16 mouse cellular contexts compared by ENCODE assay signal in genomic region chr7:118912049-118912490, GRCm38 (mm10). TPM values are rescaled to one million over a fixed set of nuclear protein-coding genes. Genes with fewer than 3 reads are reported as not detected.
DNase-seq lines count a peak whose midpoint lies in the region; ATAC-seq lines count a peak whose summit lies in the region.
"Had no signal": no experiment of that assay in that cellular context is flagged by ENCODE, and none has a peak within 500 bp of the region (broad histone marks: within the 10 kb centered on the region; RNA-seq: fewer than 3 reads in every experiment).

No protein-coding gene starts in this region.

- no peaks in the 10 kb centered on the region for H3K36me3 ChIP-seq in heart, embryonic 11.5 days (ENCODE audit: control insufficient read depth, insufficient read depth, low read length)
- no peaks in the 10 kb centered on the region for H3K36me3 ChIP-seq in embryonic facial prominence, embryonic 10.5 days (replicated peaks)
- no peaks in the 10 kb centered on the region for H3K36me3 ChIP-seq in midbrain, embryonic 12.5 days
- H3K36me3 ChIP-seq in kidney, embryonic 15.5 days: no peaks in the 10 kb centered on the region
- H3K36me3 ChIP-seq: heart, embryonic 10.5 days; stomach, embryonic 15.5 days had no signal

- no peak for ATAC-seq in heart, embryonic 11.5 days (replicated peaks; ENCODE audit: insufficient number of reproducible peaks, low FRiP score, low TSS enrichment)
- ATAC-seq in midbrain, embryonic 12.5 days (ENCODE audit: low FRiP score, low read depth): peak; percentile 54
- ATAC-seq in kidney, embryonic 15.5 days (replicated peaks; ENCODE audit: low FRiP score): no peak
- ATAC-seq: Patski had no signal

- DNase-seq in heart, adult 11 months: peak; percentile 85
- DNase-seq in embryonic facial prominence, embryonic 10.5 days (ENCODE audit: low spot score): peak; percentile 20
- peak; percentile 73 for DNase-seq in retina, postnatal 1 day
- DNase-seq in kidney, postnatal 25 days: no peak
- DNase-seq: adrenal gland, adult 2 months; kidney, postnatal 36 days; lung, postnatal 14 days; right cerebral cortex, postnatal 4 days; thymus, postnatal 4 days had no signal

- no peaks in the 10 kb centered on the region for H3K9me3 ChIP-seq in heart, embryonic 11.5 days (replicated peaks; ENCODE audit: control insufficient read depth, low read length)
- no peaks in the 10 kb centered on the region for H3K9me3 ChIP-seq in embryonic facial prominence, embryonic 10.5 days
- no peaks in the 10 kb centered on the region for H3K9me3 ChIP-seq in midbrain, embryonic 12.5 days
- no peaks in the 10 kb centered on the region for H3K9me3 ChIP-seq in kidney, embryonic 15.5 days (replicated peaks)
- H3K9me3 ChIP-seq: heart, embryonic 10.5 days; stomach, embryonic 15.5 days had no signal

- no peaks in the 10 kb centered on the region for H3K27me3 ChIP-seq in heart, embryonic 11.5 days (ENCODE audit: control insufficient read depth, insufficient read depth, low read length)
- no peaks in the 10 kb centered on the region for H3K27me3 ChIP-seq in embryonic facial prominence, embryonic 10.5 days (replicated peaks; ENCODE audit: low read depth, poor library complexity, severe bottlenecking)
- H3K27me3 ChIP-seq in midbrain, embryonic 12.5 days: no peaks in the 10 kb centered on the region; the same call in 1 of the 2 replicates
- no peaks in the 10 kb centered on the region for H3K27me3 ChIP-seq in kidney, embryonic 15.5 days
- H3K27me3 ChIP-seq: Patski; stomach, embryonic 15.5 days had no signal

- no peak overlapping the region for H3K27ac ChIP-seq in heart, embryonic 11.5 days (ENCODE audit: low read depth, low read length)
- H3K27ac ChIP-seq in embryonic facial prominence, embryonic 10.5 days (replicated peaks): no peak overlapping the region; the same call in 1 of the 2 replicates
- peak overlapping the region; percentile 63 for H3K27ac ChIP-seq in midbrain, embryonic 12.5 days (replicated peaks)
- no peak overlapping the region for H3K27ac ChIP-seq in kidney, embryonic 15.5 days
- H3K27ac ChIP-seq: heart, embryonic 10.5 days; stomach, embryonic 15.5 days had no signal

- WGBS in heart, embryonic 11.5 days (ENCODE audit: insufficient replicate concordance): 49% methylated on average over 8 of the region's 8 CpGs
- 37% methylated on average over 8 of the region's 8 CpGs for whole genome bisulfite sequencing in embryonic facial prominence, embryonic 10.5 days
- WGBS in midbrain, embryonic 12.5 days: 15% methylated on average over 8 of the region's 8 CpGs
- WGBS in kidney, embryonic 15.5 days: 49% methylated on average over 8 of the region's 8 CpGs

- H3K4me1 ChIP-seq in heart, embryonic 11.5 days (ENCODE audit: control insufficient read depth, insufficient read depth, low read length): no peaks in the 10 kb centered on the region
- H3K4me1 ChIP-seq in embryonic facial prominence, embryonic 10.5 days: peaks cover 8% of the 10 kb centered on the region
- H3K4me1 ChIP-seq in midbrain, embryonic 12.5 days: peaks cover 20% of the 10 kb centered on the region
- no peaks in the 10 kb centered on the region for H3K4me1 ChIP-seq in kidney, embryonic 15.5 days
- H3K4me1 ChIP-seq: stomach, embryonic 15.5 days had no signal

- no peak overlapping the region for H3K9ac ChIP-seq in heart, embryonic 11.5 days (ENCODE audit: low read depth, low read length)
- no peak overlapping the region for H3K9ac ChIP-seq in midbrain, embryonic 12.5 days (replicated peaks)
- H3K9ac ChIP-seq in kidney, embryonic 15.5 days: no peak overlapping the region
- H3K9ac ChIP-seq: stomach, embryonic 15.5 days had no signal

- no peak overlapping the region for H3K4me2 ChIP-seq in heart, embryonic 11.5 days
- H3K4me2 ChIP-seq in midbrain, embryonic 12.5 days (replicated peaks): peak overlapping the region; percentile 17; the same call in 1 of the 2 replicates
- no peak overlapping the region for H3K4me2 ChIP-seq in kidney, embryonic 15.5 days
- H3K4me2 ChIP-seq: liver, embryonic 11.5 days; stomach, embryonic 15.5 days had no signal

- H3K4me3 ChIP-seq in heart, embryonic 11.5 days (ENCODE audit: low read depth, low read length): no peak overlapping the region
- no peak overlapping the region for H3K4me3 ChIP-seq in embryonic facial prominence, embryonic 10.5 days
- H3K4me3 ChIP-seq in midbrain, embryonic 12.5 days: no peak overlapping the region
- H3K4me3 ChIP-seq in kidney, embryonic 15.5 days (replicated peaks): no peak overlapping the region
- H3K4me3 ChIP-seq: heart, embryonic 10.5 days; stomach, embryonic 15.5 days had no signal

RNA-seq across cellular contexts. Expression of gene Knop1, which starts 56.0 kb away (rescaled TPM):
- 65.1 and 78.1 TPM in 2 replicates for polyA plus RNA-seq in heart, embryonic 11.5 days (2014; fragmentation: Nextera tagmentation; extraction: Ambion mirVana)
- polyA plus RNA-seq in embryonic facial prominence, embryonic 10.5 days (2016; fragmentation: Nextera tagmentation; extraction: Ambion mirVana): 161 and 162 TPM in 2 replicates
- 110 and 115 TPM in 2 replicates for polyA plus RNA-seq in midbrain, embryonic 12.5 days (2016; fragmentation: Nextera tagmentation; extraction: Ambion mirVana)
- polyA plus RNA-seq in kidney, embryonic 15.5 days (2015; fragmentation: Nextera tagmentation; extraction: Ambion mirVana): 121 and 138 TPM in 2 replicates

RNA-seq across cellular contexts. Expression of gene Iqck, which starts 56.5 kb away (rescaled TPM):
- 1.00 and 1.2 TPM in 2 replicates for polyA plus RNA-seq in heart, embryonic 11.5 days (2014; fragmentation: Nextera tagmentation; extraction: Ambion mirVana)
- polyA plus RNA-seq in embryonic facial prominence, embryonic 10.5 days (2016; fragmentation: Nextera tagmentation; extraction: Ambion mirVana): 2.7 and 3.1 TPM in 2 replicates
- polyA plus RNA-seq in midbrain, embryonic 12.5 days (2016; fragmentation: Nextera tagmentation; extraction: Ambion mirVana): 2.7 and 3.5 TPM in 2 replicates
- polyA plus RNA-seq in kidney, embryonic 15.5 days (2015; fragmentation: Nextera tagmentation; extraction: Ambion mirVana): 3.1 and 3.5 TPM in 2 replicates

Comparison
In these comparisons a context has a peak if more than half of its experiments do, and no peak if none do; other contexts are left out.
1. DNase-seq: peak in heart, adult 11 months (single experiment), embryonic facial prominence, embryonic 10.5 days (single experiment) and retina, postnatal 1 day (single experiment); none in kidney, postnatal 25 days (0 of 2).